Mouse (Mus musculus) G1E (cell line): ENCODE results near the gene Grhl1.

ENCODE experiments used
- CTCF ChIP-seq: IDR thresholded peaks from 2 replicates; pipeline ENCODE4 v1.5.1; 2012; ENCODE audit warnings: low read depth, low read length, inconsistent platforms, mixed read lengths
- GATA1 ChIP-seq: IDR thresholded peaks from 2 replicates; pipeline ENCODE4 v1.6.1; 2012; ENCODE audit warnings: borderline replicate concordance, low read length, inconsistent platforms, mixed read lengths

DNA sequence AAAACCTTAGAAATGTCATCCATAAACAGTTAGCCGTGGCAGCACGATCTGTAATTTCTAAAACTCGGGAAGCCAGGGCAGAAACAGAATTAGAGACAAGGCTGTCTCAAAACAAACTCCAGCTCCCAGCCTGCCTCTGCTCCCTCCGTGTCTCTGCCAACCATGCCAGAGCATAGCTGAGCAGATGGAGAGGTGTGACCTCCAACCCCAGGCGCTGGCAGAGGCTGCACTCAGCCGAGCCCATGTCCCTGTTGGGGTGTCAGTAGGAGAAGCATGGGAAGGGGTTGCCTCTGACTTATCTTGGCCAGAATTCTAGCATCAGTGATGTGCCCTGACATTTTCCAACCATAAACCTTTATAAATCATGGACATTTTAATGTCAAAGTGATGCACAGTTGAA lies 40.5 kb downstream of the Grhl1 start:
- TF ChIP-seq CTCF (no peak), GATA1 (no peak)
